Mouse (Mus musculus) spleen, postnatal 10 days (tissue): ENCODE data around the gene Slc22a17.

Experiments used
- DNase-seq, 2 experiments: peaks; one replicate each; pipeline ENCODE4 v3.0.0; 2021 to 2022; ENCODE audit warnings: low spot score in 2 of 2

Gene Slc22a17

DNA sequence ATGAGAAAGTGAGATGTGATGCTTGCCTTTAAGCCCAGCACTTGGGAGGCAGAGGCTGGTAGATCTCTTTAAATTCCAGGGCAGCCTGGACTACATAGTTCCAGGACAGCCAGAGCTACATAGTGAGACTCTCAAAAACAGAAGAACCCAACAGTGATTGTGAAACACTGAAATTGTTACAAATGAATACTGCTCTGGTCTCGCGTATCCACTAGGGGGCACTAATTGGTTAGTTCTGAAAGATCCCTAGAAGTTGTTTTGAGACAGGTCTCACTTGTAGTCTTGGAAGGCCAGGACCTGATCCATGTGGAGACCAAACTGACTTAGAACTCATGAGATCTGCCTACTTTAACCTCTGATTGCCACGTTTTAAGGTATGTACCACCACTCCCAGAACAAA, 12.5 kb downstream of the Slc22a17 start:
- peak; percentile 23 to 60 for DNase-seq

- DNase-seq: no peak
Measured at GRCm38 (mm10) chr14:54897445-54897844, 15.5 kb downstream of the Slc22a17 start.

DNA sequence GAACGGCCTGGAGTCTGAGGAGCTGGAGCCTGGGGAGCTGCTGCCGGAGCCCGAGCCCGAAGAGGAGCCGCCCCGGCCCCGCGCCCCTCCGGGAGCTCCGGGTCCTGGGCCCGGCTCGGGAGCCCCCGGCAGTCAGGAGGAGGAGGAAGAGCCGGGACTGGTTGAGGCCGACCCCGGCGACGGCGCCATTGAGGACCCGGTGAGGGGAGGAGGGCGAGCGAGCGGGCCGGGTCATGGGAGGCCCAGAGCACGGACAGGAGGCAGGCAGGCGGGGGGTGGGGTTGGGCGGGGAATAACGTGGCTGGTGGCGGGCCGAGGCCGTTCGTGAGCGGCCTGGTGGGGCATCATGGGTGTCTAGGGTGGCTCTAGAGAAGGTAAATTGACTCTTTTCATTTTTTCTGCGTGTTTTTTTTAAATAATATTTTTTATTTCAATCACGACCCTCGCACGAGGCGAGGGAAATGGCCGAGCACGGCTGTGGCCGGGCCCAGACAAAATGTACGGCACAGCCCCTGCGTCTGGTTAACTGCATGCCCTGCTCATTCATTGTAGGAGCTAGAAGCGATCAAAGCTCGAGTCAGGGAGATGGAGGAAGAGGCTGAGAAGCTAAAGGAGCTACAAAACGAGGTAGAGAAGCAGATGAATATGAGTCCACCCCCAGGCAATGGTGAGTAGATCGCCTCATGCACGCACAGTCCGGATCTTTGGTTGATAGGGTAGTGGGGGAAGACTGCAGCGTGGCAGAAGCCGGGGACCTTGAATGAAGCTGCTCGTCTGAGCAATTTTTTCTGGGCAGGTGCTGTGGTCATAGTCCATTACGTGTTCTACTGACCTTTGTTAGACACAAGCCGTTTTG, 18.4 kb downstream of the Slc22a17 start:
- DNase-seq: peak; percentile 75 to 81

GRCm38 (mm10) chr14:54893651-54894181, 19.2 kb downstream of the Slc22a17 start:
- peak; percentile 95 to 98 for DNase-seq

DNA sequence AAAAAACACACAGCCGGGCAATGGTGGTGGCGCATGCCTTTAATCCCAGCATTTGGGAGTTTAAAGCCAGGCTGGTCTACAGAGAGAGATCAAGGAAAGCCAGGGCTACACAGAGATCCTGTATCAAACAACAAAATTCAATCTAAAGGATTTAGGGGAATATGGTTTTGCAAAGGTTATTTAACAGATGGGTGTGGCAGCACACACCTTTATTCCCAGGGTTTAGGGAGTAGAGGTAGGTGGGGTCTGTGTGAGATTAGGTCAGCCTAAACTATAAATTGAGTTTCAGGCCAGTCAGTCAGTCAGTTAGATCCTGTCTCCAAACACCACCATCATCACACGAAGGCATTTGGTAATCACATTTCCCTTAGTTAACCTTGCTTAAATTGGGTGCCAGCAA, 20.7 kb downstream of the Slc22a17 start, which contains the start of gene Pabpn1:
Gene Pabpn1, plus strand, starts transcription at position 301 of the 400 bp plus-strand sequence.
- DNase-seq: no peak

- no peak for DNase-seq
Measured at GRCm38 (mm10) chr14:54885309-54885708, 27.6 kb downstream of the Slc22a17 start.

DNA sequence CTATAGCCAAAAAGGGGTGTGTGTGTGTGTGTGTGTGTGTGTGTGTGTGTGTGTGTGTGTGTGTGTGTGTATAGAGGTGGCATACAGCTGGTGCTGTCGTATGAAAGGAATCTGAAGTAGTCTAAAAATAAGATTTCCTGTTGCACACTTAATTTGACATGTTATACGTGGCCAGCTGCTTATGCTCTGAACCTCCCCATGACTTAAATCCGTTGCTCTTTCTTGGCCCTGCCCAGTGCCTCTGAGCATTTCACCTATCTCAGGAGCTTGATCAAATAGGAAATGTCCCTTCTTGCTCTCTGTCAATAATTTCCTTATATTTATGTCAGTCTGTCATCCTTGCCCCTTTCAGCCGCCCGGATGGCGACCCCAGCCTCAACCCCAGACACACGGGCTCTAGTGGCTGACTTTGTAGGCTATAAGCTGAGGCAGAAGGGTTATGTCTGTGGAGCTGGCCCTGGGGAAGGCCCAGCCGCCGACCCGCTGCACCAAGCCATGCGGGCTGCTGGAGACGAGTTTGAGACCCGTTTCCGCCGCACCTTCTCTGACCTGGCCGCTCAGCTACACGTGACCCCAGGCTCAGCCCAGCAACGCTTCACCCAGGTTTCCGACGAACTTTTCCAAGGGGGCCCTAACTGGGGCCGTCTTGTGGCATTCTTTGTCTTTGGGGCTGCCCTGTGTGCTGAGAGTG, 28.8 kb downstream of the Slc22a17 start:
- no peak for DNase-seq

- DNase-seq: peak; percentile 26 to 71
Measured at GRCm38 (mm10) chr14:54883154-54884021, 29.5 kb downstream of the Slc22a17 start, which contains the start of the genes Bcl2l2 and Gm20521. TSS of gene Bcl2l2 (plus strand) at chr14:54883377. TSS of gene Gm20521 (plus strand) at chr14:54883441.

DNA sequence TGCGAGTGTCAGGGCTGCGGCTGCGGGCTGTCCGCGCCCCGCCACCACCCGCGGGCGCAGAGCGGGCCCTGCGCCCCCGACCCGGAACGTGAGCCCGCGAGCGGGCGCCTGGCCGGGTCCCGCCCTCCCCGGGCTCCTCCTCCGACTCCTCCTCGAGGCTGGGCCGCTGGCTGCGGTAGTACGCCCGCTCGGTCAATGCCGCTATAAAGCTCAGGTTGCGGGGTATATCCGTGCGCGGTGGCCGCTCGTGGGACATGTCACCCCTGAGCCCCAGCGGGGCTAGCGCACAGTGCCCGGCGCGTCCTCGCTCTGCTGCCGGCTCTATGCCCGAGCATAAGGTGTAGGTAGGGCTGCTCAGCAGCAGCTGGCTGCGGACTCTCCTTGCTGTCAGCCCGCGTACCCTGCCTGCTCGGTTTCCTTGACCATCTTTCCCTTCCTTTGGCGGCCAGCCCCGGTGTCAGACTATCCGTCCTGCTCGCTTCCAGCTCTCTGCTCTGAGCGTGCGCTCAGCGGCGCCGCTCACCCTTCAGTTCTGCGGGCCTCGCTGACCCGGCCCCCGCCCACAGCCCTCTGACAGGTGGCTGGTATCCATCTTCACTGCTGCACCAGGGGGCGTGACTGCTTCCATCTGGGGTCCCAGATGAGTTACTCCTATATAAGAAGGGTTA, 35.8 kb downstream of the Slc22a17 start, which contains the start of gene Ppp1r3e:
Gene Ppp1r3e, minus strand, starts transcription at position 503 of the 668 bp plus-strand sequence.
- DNase-seq: peak; percentile 55 to 65

DNA sequence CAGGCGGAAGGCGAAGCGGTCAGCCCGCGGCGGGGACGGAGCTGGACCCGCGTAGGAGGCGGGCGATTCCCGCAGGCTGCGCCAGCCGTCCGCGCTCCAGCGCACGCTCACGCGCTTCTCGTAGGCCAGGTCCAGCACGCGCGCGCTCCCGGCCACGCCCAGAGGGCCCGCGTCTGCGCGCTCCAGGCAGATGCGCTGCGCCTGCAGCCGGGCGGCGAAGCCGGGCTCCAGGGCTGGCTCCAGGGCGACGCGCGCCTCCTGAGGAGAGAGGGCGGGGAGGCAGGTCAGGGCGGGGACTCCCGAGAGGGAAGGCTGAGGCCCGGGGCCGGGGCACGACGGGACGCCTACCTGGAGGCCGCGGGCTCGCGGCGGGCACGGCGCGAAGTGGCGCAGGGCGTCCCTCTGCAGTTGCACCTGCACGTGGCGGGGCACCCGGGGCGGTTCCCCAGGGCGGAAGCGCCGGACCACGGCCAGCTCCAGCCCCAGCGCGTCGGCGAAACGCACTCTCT, 36.3 kb downstream of the Slc22a17 start:
- peak; percentile 75 to 85 for DNase-seq

GRCm38 (mm10) chr14:54875844-54876538, 36.9 kb downstream of the Slc22a17 start:
- DNase-seq: no peak

DNA sequence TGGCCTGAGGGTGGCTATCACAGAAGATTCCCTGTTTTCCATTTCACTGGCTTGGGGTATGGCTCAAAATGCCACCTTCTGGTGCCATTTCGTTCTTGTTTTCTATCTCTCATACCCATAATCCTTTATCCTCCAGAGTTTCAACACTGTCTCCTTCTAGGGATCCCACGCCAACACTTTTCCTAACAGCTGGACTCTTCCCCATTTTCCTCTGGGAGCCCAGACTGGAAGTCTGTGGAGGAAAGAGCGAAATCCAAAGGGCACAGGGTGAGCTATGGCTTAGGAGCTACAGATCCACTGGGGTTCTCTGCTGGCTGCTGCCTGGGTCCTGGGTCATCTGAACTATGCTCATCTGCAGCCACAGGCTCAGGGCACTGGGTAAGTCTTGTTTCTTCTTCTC, 38.8 kb downstream of the Slc22a17 start:
- DNase-seq: no peak

DNA sequence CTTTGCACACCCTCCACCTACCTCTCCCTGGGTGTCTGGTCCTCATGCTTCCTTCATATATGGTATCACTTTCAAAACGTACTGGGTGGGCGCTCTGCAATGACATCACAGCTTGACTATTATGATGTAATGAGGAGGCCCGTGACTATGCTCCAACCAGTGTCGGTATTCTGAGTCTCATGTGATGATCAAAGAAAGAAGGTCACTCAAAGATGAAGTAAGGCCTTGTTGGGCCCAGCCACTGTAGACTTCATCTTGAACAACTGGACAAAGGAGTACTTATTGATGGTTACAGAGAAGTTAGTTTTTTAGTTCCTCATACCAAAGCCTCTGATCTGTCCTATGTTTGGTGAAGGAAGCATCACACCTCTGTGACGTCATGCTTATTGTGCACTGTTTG, 42.1 kb downstream of the Slc22a17 start, which contains the start of gene Homez:
Gene Homez, minus strand, starts transcription at position 101 of the 400 bp plus-strand sequence.
- no peak for DNase-seq

DNA sequence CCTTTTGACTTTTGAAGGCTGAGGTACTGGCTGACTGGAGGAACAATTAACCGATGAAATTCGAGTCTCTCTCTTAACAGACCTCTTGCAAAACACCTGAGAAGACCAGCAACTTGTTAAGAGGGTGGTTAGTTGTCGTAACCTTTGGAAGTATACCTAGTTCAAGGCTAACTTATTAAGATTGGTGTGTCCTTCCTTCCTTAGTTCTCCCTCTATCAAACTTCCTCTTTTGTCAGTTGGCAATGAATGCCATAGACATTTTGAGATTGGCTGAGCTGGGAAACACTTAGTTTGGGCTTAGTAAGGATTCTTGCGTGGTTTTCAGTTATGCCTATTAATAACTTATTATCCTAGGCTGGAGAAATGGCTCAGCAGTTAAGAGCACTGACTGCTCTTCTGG, 44.9 kb downstream of the Slc22a17 start:
- DNase-seq: no peak

DNA sequence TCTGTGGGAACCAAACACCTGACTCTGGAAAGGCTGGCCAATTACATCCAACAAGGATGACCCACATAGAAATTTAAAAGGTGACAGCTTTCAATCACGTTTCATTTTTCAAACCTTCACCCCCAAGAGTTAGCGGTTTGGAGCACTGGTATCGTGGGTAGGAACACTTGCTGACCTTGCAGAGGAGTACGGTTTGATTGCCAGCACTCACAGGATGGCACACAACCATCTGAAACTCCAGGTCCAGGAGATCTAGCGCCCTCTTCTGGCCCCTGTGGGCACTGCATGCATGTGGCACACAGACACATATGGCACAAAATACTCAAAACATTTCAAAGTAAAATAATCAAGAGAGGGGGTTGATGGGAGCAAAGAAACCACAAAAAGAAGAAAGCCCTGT, 46.0 kb downstream of the Slc22a17 start:
- DNase-seq: peak; percentile 34 to 68

DNA sequence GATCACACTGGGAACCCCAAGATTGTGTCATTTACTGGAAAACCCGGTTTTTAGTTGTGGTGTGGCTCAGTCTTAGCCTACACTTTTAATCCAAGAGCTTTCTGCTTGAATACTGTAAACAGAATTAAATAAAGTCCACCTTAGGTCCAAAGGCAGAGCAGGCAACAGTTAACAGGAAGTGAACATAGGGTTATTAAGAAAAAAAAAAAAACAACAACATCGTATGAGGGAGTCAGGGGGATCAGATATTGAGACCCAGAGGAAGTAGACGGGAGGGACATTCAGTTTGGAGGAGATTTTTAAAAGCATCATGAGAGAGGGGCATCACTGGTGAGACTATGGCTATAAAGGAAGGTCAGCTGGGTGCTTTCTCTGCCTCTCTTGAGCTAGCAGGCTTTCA, 46.7 kb downstream of the Slc22a17 start:
- no peak for DNase-seq

DNA sequence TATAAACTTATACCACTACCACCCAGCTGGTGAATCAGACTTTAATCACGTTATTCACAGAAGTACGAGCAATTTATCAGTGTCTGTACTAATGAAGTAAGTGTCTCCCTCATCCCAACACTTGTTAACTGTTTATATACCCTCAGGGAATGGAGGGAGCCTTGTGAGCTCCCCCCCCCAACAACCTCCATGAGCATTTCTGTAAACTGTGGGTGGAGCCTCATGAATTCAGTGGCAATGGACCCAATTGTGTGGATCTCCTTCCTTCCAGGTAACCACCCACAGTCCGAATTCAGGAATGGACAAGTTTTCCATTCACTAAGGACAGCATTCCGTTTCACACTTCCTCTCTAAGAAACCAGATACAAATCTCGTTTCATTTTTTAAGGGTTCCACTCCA, 47.3 kb downstream of the Slc22a17 start:
- no peak for DNase-seq

- peak in 1 of 2 experiments; percentile 31 for DNase-seq
Measured at GRCm38 (mm10) chr14:54864313-54865036, 48.5 kb downstream of the Slc22a17 start.
